Mouse (Mus musculus) embryo, embryonic 10 days (tissue): Measurements from ENCODE around the gene Gm10273.

ENCODE experiments used
- DNase-seq: peaks from one replicate; pipeline ENCODE4 v3.0.0-alpha.2; 2015; ENCODE audit warnings: low spot score

The Gm10273 gene

DNA sequence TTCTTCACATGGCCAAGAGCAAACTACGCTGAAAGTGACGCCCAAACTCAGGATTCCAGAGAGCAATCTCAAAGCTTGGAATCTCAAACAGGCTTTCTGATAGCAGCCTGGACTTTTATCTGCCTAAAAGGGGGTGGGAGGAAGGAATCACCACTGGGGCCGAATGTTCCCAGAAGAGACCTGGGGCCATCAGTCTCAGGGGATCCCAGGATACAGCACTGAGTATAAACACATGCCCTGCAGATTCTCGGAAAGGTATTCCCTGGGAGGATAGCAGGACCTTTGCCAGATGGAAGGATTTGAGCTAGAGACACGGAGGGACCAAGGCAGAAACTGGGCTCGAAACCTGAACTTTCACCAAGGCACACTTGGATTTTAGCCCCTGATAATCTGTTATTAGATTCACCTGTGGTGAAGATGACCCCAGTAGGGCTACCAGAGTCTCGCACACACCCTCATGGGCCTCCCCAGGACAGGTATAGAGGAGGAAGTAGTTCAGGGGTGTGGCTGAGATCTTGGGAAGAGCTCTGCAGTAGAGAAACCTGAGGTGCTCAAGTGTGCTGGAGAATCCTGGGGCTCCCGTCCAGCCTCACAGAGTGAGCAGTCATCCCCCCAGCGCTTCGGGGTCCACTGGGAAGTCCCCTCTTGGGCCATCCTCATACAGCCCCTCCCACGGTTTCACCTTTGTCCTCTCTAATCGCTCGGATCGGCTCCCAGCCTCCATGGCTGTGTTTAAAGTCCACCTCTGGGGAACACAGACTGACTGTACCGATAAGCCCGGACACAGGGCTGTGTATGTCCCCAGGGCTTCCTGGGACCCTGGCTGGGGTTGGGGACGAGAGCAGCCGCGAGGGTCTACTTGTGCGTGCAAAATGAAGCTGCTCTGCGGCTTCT is 7.7 kb downstream of the Gm10273 start, which contains the start of gene Pla2g12b:
Pla2g12b (plus strand) TSS at position 762 of the 894 bp plus-strand sequence.
- DNase-seq: no peak

GRCm38 (mm10) chr10:59403793-59404149 is 8.3 kb downstream of the Gm10273 start:
- no peak for DNase-seq

DNA sequence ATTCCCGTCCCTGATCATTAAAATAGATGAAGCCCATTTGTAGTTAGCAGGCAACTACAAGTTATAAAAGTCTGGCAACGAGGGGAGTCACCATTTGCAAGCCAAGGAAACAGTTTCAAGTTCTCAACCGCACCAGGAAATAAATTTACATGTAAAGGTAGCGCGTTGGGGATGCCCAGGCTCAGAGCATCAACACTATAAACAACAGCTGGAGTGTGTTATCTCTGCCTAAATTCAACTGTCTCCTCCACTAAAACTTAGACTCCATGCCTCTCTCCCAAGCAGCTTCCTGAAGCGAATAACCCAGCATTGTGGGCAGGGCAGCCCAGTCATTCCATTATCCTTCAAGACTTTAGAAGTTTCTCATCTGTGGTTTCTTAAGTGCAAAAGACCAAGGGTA is 13.1 kb downstream of the Gm10273 start:
- DNase-seq: no peak

GRCm38 (mm10) chr10:59410264-59410663 is 14.8 kb downstream of the Gm10273 start:
- DNase-seq: no peak

GRCm38 (mm10) chr10:59413711-59414110 is 18.3 kb downstream of the Gm10273 start:
- DNase-seq: no peak

DNA sequence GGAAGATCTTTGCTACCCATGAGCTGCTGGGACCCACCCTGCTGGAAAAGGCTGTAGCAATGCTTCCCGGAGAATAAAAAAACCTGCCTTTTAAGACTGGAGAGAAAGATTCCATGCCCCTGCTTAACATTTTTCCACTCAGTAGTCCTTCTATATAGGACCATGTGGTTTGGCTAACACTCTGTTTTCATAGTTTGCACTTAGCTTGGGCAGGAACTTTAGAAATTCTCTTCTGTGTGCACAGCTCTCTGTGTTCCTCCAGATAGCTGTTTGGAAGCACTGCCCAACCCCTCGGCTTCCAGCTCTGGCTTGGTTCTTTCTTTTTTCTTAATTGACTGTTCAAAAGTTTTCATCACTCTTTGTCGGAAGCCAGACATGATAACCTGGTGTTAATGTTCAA is 21.2 kb downstream of the Gm10273 start:
- DNase-seq: no peak

DNA sequence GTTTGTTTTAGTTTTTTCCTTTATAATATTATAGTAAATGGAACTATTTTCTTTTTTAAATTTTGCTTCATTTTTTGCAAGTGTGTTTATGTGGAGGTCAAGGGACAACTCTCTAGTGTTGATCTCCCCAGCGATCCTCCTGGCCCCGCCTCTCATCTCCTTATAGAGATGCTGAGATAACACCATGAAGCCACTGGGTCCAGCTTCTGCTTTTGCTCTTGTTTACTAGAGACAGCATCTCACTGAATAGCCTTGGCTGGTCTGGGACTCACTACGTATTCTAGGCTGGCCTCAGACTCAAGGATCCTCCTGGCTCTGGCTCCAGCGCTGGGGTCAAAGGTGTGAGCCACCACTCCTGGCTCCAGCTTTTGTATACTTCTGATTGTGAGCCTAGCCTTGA is 24.1 kb downstream of the Gm10273 start:
- no peak for DNase-seq

- no peak for DNase-seq
These were observed 29.0 kb downstream of the Gm10273 start for GRCm38 (mm10) chr10:59424453-59424852.

DNA sequence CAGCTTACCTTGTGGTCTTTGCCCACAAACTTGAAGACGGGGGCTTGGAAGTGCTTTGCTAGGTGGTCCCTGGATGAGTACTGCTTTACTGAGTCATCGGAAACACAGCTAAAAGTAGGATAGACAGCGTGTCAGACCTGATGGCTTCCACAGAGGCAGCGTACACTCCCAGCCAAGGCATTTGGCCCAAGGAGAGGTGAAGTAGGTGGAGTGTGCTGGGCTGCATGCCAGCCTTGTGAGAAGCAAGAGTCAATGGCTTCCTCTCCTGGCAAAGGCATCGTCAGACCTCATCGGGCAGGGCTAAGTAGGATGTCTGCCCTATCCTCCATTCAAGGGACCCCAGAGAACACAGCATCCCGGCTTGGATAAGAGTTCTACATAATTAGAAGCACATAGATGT is 29.9 kb downstream of the Gm10273 start:
- no peak for DNase-seq

DNA sequence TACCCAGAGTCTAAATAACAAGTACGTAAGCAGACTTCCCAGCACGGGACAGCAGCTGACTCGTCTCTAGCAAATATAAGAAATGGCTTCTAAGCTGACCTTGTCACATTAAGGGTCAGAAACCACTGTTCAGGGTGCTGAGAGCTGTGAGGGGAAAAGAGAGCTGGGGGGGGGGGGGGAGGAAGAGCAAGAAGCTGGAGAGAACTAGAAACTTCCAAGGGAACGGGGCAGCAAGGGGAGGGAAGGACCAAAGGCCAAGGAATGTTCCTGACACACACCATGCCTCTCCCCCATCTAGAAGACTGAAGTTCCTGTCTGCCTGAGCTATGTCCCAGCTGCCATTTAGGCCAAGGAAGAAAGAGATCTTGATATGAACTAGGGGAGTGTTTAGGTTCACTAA is 30.9 kb downstream of the Gm10273 start:
- DNase-seq: no peak

- DNase-seq: no peak
These were observed 34.2 kb downstream of the Gm10273 start for GRCm38 (mm10) chr10:59429448-59430135.

DNA sequence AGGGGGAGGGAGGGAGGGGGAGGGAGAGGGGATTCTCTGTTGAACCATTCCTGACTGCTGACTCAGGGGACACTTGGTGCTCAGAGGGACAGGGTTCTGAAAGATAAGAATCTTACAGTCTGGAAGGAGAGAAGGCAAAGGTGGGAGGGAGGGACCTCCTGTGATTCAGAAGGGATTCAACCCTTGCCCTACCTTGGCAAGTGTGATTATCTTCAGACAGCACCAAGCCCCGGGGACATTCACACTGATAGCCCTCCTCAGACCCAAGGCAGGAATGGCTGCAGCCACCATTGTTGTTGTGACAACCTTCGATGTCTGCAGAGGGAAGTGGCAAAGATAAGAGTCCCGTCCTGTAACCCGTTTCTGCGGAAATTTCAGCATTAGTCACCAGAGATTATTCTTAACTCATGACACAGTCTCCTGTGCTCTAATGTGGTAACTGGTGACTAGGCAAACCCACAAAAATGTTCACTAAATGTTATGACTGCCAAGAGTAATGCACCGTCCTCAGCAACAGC is 35.3 kb downstream of the Gm10273 start:
- DNase-seq: no peak

DNA sequence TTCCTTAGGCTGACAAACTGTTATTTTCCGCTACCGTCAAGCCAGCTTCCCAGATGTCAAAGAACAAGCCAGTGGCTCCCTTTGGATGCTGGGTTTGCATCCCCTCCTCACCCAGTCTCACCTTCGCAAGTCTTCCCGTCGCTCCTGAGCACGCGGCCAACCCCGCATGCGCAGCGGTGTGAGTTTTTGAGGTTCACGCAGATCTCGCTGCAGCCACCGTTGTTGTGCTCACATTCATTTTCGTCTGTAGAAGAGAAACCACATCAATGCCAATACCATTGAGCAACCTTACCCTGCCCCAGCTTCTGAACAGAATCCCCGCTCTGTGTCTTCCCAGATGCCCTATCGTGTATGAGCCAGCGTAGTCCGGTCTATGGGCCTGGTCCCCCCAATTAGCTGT is 40.3 kb downstream of the Gm10273 start:
- DNase-seq: no peak

- no peak for DNase-seq
These were observed 43.2 kb downstream of the Gm10273 start for GRCm38 (mm10) chr10:59438651-59439050.

DNA sequence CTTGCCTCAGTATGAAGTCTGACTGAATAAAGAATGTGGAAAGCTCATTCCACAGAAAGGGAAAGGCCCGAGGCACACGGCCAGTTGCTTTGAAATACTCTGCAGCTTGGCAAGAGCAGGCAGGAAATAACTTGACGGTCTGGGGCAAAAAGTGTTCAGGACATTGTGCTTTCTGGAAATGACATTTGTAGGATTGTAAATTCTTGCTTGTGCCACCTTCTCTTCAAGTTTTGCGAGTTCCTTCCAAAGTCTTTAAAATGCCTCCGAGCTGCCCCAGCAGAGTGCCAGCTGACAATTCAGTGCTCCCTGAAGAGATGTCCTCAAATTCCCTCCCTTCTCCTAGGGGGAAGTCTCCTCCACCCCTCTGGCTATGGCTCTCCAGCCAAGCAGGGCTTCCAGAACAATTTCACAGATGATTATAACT is 44.1 kb downstream of the Gm10273 start:
- DNase-seq: no peak

- no peak for DNase-seq
These were observed 44.7 kb downstream of the Gm10273 start for GRCm38 (mm10) chr10:59440177-59440576.

GRCm38 (mm10) chr10:59441735-59442134 is 46.3 kb downstream of the Gm10273 start, which contains the start of gene Oit3:
Gene Oit3, minus strand, starts transcription at chr10:59441778.
- DNase-seq: no peak

GRCm38 (mm10) chr10:59443212-59443611 is 47.8 kb downstream of the Gm10273 start:
- DNase-seq: peak; percentile 72

GRCm38 (mm10) chr10:59444106-59444505 is 48.7 kb downstream of the Gm10273 start:
- DNase-seq: no peak

GRCm38 (mm10) chr10:59444635-59445034 is 49.2 kb downstream of the Gm10273 start:
- no peak for DNase-seq
